Mouse (Mus musculus): ENCODE data around the gene Zfp574. TPM values are rescaled to one million over a fixed set of nuclear protein-coding genes. Genes with fewer than 3 reads are reported as not detected.

The Zfp574 gene
- total RNA-seq, 2 experiments from 2014 or later: 9.8 to 9.9 TPM

Small RNAs within 50 kb of the gene (microRNA-seq; reads per million reads assigned to microRNA genes)
- gene Mir6537: not detected

Other genes starting within 250 kb of the Zfp574 start
- not detected for gene Gm9844, start 210.4 kb upstream of the Zfp574 start, total RNA-seq (2021)
- not detected for gene Lypd4, start 202.6 kb upstream of the Zfp574 start, total RNA-seq (2021)
- not detected for gene Dmrtc2, start 202.5 kb upstream of the Zfp574 start, total RNA-seq (2021)
- 100 to 1,000 TPM; 493 to 532 TPM for gene Rps19, start 188.2 kb upstream of the Zfp574 start, total RNA-seq (2021)
- gene Cd79a, start 175.2 kb upstream of the Zfp574 start, total RNA-seq (2021): 1 to 10 TPM in 1 of 2 experiments, under 1 TPM in 1; 0.96 to 2.0 TPM
- gene Arhgef1, start 169.7 kb upstream of the Zfp574 start, total RNA-seq (2021): 10 to 100 TPM; 47.8 to 51.8 TPM
- not detected for gene Gm4881, start 128.1 kb upstream of the Zfp574 start, total RNA-seq (2021)
- 100 to 1,000 TPM; 285 to 315 TPM for gene Rabac1, start 99.8 kb upstream of the Zfp574 start, total RNA-seq (2021)
- gene Atp1a3, start 66.6 kb upstream of the Zfp574 start, total RNA-seq (2021): under 1 TPM; 0.47 to 0.67 TPM
- 1 to 10 TPM; 4.5 to 4.8 TPM for gene Grik5, start 221 bp upstream of the Zfp574 start, total RNA-seq (2021)
- gene Pou2f2, start 107.2 kb downstream of the Zfp574 start, total RNA-seq (2021): under 1 TPM; 0.60 to 0.61 TPM
- gene Dedd2, start 148.0 kb downstream of the Zfp574 start, total RNA-seq (2021): 10 to 100 TPM; 13.6 to 20.2 TPM
- gene Zfp526, start 148.9 kb downstream of the Zfp574 start, total RNA-seq (2021): 1 to 10 TPM; 8.0 to 9.1 TPM
- gene Gsk3a, start 165.3 kb downstream of the Zfp574 start, total RNA-seq (2021): 10 to 100 TPM; 62.6 to 64.6 TPM
- 10 to 100 TPM; 19.2 to 29.6 TPM for gene Erf, start 178.2 kb downstream of the Zfp574 start, total RNA-seq (2021)
- 10 to 100 TPM; 61.9 to 65.9 TPM for gene Cic, start 195.1 kb downstream of the Zfp574 start, total RNA-seq (2021)
- 1 to 10 TPM; 2.7 to 4.3 TPM for gene Pafah1b3, start 225.4 kb downstream of the Zfp574 start, total RNA-seq (2021)
- gene Prr19, start 228.8 kb downstream of the Zfp574 start, total RNA-seq (2021): not detected
- gene Tmem145, start 233.5 kb downstream of the Zfp574 start, total RNA-seq (2021): not detected
- 10 to 100 TPM; 25.1 to 26.6 TPM for gene Megf8, start 244.6 kb downstream of the Zfp574 start, total RNA-seq (2021)